Mouse (Mus musculus) right cerebral cortex, postnatal 25 days (tissue): ENCODE data around the gene Mecom.

Experiments
- DNase-seq: peaks from one replicate; pipeline ENCODE4 v3.0.0; 2022

The Mecom gene

DNA sequence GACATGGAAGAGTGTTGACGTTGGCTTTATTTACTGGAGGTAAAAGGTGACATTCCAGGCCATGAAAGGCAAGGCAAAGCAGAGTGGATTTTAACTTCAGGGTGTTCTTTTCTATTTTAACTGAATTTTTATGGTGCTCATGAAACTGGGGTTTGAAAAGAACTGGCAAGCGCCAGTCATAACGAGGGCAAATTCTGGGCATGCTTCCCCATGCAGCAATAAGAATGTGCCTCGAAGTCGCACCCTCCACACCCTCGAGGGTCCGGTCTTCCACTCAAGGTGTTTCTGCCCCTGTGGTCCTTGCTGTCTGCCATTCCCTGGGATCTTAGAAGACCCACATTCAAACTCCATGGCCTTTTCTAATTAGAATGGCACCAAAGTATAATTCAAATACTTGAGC, 547.5 kb downstream of the Mecom start:
- DNase-seq = no peak

DNA sequence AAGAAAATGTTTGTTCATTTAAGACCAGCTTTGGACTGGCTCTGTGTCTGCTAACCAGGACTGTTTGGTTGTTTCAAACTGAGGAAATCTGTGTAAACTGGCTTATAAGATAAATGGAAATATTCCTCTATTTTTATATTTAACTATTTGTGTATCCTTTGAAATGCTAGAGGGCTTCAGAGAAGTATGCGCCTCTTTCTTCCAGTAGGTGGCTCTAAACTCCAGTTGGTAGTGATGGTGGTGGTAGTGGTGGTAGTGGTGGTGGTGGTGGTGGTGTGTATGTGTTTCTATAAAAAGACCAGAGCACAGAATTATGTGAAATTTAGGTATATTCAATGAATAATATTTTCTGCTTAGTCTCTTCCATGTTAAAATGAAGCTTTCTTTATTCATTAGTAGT, 548.8 kb downstream of the Mecom start:
- no peak for DNase-seq

DNA sequence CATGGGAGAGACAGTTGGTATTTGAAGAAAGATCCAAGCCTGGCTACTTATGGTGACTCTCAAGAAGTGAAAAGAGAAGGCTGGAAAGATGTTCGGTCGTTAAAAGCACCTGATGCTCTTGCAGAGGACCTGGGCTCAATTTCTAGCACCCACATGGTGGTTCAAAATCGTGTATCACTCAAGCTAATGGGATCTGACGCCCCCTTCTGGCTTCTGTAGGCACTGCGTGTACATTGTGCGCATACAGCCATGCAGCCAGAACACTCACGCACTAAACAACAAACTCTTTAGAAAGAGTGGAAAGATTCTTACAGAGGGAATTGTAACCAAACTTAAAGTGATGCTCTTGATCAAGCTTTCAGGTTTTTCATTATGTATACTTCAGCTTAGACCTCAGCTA, 550.7 kb downstream of the Mecom start:
- DNase-seq = no peak

DNA sequence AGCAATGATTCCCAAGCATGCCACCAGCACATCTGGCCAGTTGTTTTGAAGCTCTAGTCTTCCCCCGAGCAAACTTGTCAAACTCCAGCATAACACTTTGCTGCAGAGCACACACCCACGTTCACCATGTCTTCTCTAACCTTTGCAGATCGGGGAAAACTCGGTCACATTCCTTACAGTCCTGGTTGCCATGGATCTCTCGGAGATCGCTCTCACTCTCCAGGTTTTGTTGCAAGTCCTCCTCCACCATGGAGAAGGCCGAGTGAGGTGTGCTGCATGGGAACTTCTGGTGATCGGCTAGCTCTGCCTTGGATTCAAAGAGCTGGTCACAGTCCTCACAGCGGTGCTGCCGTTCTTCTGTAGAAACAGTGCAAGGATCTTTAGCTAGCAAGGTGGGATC, 554.5 kb downstream of the Mecom start:
- no peak for DNase-seq

DNA sequence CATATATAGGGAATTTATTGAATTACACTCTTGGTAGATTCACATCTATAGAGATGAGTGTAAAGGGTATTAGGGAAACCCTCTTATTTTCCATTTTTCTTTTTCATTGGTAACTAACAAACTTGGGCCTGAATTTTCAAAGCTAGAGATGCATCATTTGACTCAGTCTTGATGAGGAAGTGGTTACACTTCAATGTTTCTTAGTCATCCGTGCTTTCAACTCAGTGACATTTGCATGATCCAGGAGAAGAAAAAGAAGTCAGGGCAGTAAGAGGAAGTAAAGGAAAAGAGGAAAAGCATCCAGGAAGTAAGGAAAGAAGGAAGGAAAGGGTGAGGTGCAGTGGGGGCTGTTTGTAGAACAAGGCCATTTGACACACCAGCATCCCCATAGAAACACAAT, 556.3 kb downstream of the Mecom start:
- DNase-seq = no peak

DNA sequence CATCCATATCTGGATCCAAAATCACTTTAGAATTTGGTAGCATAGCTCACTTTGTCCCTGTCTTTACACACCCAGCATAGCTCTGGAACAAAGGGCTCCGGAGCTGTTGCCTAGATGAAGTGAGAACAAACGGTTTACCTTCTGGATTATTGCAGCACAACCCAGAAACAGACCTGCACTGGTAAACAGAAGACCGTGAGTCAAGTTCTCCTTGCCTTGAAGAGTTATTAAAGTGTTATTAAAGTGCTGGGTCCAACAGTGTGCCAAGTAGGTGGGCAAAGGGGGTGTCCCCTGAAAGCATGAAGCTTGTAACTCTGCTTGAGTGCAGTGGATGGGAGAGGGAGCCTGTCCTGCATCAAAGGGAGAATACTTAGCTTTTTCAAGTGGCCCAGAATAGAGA, 563.4 kb downstream of the Mecom start:
- no peak for DNase-seq

DNA sequence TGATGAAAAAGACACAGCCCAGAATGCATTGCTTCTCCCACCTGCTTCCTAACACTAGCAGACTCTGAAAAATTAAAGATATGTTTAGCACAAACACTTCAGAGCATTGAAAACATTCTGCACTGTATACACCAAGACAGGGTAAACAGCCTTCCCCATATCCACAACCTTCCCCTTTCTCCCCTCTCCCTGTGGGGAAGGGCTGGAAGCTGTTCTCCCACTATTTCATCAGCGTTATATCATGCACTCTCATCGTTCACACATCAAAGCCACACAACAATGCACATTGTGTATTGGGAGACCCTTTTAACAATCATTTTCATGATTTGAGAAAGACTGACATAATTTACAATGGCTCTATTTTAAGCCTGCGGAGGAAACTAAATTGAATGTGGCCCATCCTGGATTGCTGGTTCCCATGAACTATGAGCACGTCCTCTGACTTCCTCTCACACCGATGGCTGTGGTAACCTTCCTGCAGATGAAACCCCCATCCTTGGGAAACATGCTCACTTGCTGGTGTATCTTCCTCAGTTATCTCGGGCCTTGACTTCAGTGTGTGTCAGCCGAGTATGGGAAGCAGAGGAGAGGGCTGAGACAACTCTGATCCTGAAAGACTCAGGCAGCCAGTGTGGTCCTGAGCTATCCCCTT, 566.4 kb downstream of the Mecom start:
- DNase-seq = no peak

DNA sequence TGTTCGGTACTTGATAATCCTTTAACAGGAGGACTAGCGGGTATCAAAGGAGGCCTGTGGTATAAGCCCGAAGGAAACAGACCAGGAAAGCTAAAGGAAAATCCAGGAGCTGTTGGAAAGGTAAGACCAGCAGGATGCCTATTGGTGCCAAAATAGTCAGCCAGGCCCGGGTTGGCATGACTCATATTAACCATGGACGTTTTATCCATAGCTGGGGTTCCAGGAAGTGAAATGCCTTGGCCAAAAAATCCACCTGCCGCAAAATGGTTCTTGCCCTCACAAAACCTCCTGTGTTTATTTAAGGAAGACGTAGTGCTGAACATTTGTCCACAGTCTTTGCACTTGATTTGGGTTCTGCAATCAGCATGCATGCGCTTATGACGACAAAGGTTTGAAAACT, 567.3 kb downstream of the Mecom start:
- no peak for DNase-seq

DNA sequence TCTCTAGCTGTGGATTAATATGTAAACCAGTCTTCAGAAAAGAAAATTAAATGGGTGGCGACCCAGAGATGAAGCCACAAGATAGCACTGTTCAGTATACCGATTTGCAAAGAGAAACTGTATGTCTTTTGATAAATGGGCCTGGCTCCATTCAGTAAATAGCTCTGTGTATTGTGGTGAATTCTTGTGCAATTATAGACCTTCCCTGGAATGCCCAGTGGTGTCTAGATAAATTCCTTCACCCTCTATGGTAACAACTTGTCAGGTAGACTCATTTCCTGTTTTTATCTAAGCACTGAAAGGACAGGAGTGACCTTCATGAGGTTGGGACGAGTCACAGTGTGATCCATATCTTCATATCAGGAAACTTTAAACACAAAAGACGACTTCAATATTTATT, 571.2 kb downstream of the Mecom start:
- DNase-seq = no peak

DNA sequence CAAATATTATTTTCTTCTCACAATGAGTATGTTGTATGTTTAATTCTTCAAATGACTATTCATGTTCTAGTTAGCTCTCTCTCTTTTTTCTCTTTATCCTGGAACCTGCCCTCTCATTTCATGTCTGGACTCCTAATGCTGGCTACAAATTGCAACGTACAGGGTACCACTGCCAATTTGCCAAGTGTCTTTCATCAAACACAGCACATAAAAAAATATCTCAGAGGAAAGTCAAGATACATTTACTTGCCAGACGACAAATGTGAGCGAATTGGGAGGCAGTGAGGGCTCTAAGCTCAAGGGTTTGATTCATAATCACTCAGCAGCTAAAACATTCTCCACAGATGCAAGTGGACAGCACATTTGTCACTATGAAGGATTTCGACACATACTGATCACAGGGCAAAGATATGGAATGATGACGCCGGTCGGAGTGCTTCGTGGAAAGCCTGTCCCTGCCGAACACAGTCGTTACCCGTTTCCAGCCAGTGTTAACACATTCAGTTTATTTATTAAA, 579.3 kb downstream of the Mecom start:
- no peak for DNase-seq

DNA sequence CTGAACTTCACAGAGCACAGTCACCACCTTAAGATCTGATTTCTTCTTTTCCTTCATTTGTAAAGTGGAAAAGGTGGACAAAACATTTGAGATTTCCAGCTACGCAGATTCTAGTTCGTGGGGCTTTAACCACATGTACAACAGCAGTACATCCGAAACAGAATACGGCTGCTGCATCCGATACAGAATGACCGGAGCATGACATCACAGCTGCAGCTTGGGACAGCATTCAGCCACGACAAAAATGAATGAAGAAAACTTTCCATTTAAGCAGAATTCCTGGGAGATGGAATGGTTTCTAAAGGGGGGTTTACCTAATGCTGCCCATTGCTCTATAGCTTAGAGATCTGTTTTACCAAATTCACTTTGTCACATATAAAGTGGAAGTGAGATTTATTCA, 583.9 kb downstream of the Mecom start:
- no peak for DNase-seq

DNA sequence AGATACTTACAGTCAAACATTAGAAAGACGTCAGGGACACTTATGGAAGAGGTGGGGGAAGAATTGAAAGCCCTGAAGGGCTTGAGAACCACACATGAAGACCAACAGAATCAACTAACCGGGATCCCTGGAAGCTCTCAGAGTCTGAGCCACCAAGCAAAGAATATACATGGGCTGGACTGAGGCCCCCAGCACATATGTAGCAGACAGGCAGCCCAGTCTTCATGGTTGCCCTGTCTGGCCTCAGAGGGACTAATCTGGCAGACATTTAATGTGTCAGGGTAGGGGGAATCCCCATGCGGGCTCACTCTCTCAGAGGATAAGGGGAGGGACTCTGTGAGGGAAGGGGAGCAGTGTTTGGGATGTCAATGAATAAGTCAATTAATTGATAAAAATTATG, 584.4 kb downstream of the Mecom start:
- no peak for DNase-seq

DNA sequence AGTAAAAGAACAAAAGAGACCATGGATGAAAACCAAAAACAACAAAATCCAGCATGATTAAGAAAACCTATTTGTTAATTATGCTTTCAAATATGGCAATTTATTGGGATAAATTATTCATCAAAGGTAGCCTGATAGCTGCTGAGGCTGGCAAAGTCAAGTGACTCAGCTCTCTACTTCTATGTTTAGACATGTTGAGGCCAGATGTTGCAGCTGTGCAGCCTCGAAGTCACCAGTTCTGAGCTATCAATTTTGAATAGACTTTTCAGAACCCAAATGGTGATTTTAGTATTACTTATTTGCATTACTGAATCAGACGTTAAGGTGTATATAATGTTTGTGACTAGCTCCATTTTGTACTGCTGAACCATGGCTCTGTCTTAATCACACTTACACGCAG, 588.8 kb downstream of the Mecom start:
- DNase-seq = no peak

DNA sequence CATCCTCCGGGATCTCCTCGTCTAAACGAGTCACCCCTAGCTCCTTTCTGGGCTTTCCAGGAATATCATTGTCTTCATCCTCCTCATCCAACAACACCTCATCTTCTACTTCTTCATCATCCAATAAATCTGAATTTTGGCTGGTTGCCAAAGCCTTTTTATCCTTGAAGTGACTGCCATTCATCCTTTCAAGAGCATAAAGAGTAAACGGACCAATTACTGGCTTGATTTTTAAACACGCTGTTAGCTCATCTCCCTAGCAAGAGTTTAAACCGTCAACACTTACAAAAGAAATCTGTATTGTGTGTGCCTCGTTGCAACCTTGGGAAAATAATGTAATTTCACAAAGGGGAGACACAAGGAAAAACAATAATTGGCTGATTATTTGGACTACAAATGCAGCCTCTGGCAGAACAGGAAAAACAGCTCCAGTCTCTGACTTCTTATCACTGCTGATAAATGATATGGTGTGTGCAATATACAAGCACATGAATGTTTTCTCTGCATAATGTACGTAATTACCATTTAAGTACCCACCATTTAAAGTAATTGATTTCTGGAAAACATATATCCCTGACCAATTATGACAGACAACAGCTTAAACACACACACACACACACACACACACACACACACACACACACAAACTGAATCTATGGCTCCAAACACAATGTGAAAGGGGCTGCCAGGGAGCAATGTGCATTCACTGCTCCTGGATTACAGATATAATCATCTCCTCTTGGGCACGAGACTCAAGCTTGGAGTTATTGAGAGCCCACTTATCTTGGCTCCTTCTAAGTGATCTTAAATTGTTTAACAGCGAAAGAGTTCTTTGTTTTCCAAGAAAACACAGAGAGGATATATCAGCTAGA, 590.2 kb downstream of the Mecom start:
- no peak for DNase-seq

DNA sequence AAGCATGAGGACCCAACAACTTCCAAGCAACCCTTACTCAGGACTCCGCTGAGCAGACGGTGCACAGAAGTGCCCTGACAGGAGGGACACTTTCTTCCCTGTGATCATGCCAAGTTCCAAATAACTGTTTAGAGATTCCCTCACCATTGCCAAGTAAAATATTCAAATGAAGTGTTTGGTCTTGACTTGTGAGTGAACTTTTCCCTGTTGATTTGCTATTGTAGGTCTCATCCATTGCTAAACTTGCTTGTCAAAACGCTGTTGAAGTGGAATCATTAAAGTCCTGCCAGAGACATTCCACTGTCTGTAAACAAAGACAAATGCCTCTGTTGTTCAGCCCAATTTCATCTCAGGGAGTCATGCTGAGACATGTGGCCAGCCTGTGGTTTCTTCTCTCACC, 594.5 kb downstream of the Mecom start:
- DNase-seq = no peak

DNA sequence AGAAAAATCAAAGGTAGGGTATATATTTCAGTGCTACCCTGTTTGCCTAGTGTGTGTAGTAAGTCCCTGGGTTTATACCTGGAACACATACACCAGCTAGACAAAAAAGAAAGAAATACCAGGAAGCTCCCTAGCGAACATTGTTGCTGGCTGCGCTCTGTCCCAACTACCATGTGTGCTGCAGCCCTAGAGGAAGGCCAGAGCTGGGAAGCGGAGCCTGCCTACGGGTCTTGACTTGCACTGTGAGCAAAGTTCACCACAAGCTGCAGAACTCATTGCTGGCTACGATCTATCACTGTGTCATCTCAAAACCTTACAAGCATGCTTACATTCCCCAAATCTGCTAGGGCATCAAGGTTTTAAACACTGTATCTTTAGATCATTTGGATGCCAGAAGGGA, 597.0 kb downstream of the Mecom start:
- DNase-seq = no peak

DNA sequence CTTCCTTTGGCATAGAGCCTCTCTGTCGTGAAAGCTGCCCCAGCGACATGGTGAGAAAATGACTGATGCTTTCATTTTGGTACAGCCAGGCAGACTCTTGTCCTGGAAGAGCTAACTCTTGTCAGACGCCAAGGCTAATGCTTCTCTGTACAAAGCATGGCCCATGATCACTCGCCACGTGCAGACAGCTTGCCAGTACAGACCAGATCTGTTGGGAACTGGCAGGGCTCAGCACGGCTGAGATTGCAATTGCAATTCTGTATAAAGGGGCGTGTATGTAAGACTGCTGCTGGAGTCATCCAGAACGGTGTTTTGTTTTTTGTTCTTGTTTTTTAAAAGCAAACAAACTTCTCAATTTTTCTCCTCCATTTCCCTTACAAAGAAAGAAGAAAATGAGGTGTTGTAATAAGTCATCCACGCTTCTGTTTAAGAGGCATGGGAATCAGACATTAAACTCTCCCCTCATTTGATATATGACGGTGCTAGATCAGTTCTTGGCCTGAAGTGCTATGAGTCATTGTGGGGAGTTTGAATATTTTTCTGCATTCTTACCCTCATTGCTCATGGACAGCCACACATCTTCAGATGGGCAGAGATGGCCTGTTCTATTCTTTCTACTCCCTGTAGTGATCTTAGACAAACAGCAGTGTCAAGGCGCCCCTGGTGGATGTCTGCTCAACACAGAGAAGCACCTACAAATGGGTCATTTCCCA, 644.1 kb downstream of the Mecom start:
- no peak for DNase-seq
